Mouse (Mus musculus) heart, adult 2 months (tissue): ENCODE data around the gene Lrrc49.

Source experiments
- CTCF ChIP-seq: fragments of 200-600 bp; IDR thresholded peaks from 2 replicates; pipeline ENCODE4 v1.8.1; 2022; ENCODE audit warnings: antibody characterized with exemption, mild to moderate bottlenecking, moderate library complexity
- POLR2A ChIP-seq: fragments of 200-500 bp; IDR thresholded peaks from 2 replicates; pipeline ENCODE4 v1.6.1; 2011; ENCODE audit warnings: mild to moderate bottlenecking, low read depth, low read length, control low read depth; ENCODE audit not compliant: insufficient read depth

GRCm38 (mm10) chr9:60562443-60563371, 125.3 kb downstream of the Lrrc49 start:
- TF ChIP-seq POLR2A, result no peak
- TF ChIP-seq CTCF, result no peak
